Mouse (Mus musculus) brain, adult 10 weeks (tissue): ENCODE results near the gene Fbxw18. TPM values are rescaled to one million over a fixed set of nuclear protein-coding genes. Genes with fewer than 3 reads are reported as not detected.

ENCODE experiments used
- polyA plus RNA-seq: library from polyadenylated mRNA; stranded (reverse); fragments of 350-450 nt; fragmentation: Illumina TruSeq; extraction: RNeasy Lipid Tissue Mini Kit (QIAGEN cat#74804); gene quantifications from one replicate; pipeline ENCODE4 v1.2.3, GENCODE M21; 2015; ENCODE audit warnings: low read depth, low replicate concordance

Fbxw18 gene
- polyA plus RNA-seq = not detected

GRCm38 (mm10) chr9:109702600-109702999 lies at the start of gene Fbxw18:
Fbxw18 (minus strand) TSS chr9:109702700.

GRCm38 (mm10) chr9:109745989-109746388 lies 43.5 kb upstream of the Fbxw18 start, which contains the start of gene Fbxw26:
Fbxw26 (minus strand) TSS chr9:109746089.

GRCm38 (mm10) chr9:109664552-109664951 lies 37.9 kb downstream of the Fbxw18 start, which contains the start of gene Fbxw25:
Fbxw25 (minus strand) TSS chr9:109664652.

Other genes with a start within 250 kb of the Fbxw18 start
- gene Fbxw19, start 206.8 kb downstream of the Fbxw18 start, polyA plus RNA-seq = not detected
- not detected for gene Fbxw15, start 134.4 kb downstream of the Fbxw18 start, polyA plus RNA-seq
- gene Fbxw24, start 76.6 kb downstream of the Fbxw18 start, polyA plus RNA-seq = not detected
- not detected for gene Fbxw25, start 38.0 kb downstream of the Fbxw18 start, polyA plus RNA-seq
- not detected for gene Fbxw26, start 43.4 kb upstream of the Fbxw18 start, polyA plus RNA-seq
- not detected for gene Fbxw27, start 88.0 kb upstream of the Fbxw18 start, polyA plus RNA-seq
- gene Spink8, start 109.6 kb upstream of the Fbxw18 start, polyA plus RNA-seq = 15.7 TPM
- 15.4 TPM for gene Nme6, start 130.0 kb upstream of the Fbxw18 start, polyA plus RNA-seq
- gene Camp, start 146.9 kb upstream of the Fbxw18 start, polyA plus RNA-seq = not detected
- 4.9 TPM for gene Cdc25a, start 172.9 kb upstream of the Fbxw18 start, polyA plus RNA-seq
- gene Map4, start 228.8 kb upstream of the Fbxw18 start, polyA plus RNA-seq = 379 TPM